Mouse (Mus musculus): ENCODE measurements around the gene Spef2.
"Not testable (repeated sequence)": the region's sequence is repeated elsewhere in the genome, so short reads cannot be mapped to it uniquely, and the experiment has no call there.

Gene Spef2

GRCm38 (mm10) chr15:9748359-9749102, at the start of gene Spef2:
Spef2 (minus strand) TSS chr15:9748868.
- peak; percentile 51 to 54 for DNase-seq (ENCODE audit: low spot score in 2 of 2)

GRCm38 (mm10) chr15:9794131-9794530, 45.5 kb upstream of the Spef2 start:
- no peak for DNase-seq (ENCODE audit: low spot score in 2 of 2)

GRCm38 (mm10) chr15:9788245-9789030, 39.8 kb upstream of the Spef2 start:
- DNase-seq (ENCODE audit: low spot score in 2 of 2), result no peak

- DNase-seq (ENCODE audit: low spot score in 2 of 2), result not testable (repeated sequence)
Measured at GRCm38 (mm10) chr15:9774222-9775142, 25.8 kb upstream of the Spef2 start.

GRCm38 (mm10) chr15:9768184-9768918, 19.7 kb upstream of the Spef2 start:
- no peak for DNase-seq (ENCODE audit: low spot score in 2 of 2)

GRCm38 (mm10) chr15:9767034-9767433, 18.4 kb upstream of the Spef2 start:
- no peak for DNase-seq (ENCODE audit: low spot score in 2 of 2)

GRCm38 (mm10) chr15:9750966-9751365, 2.3 kb upstream of the Spef2 start:
- DNase-seq (ENCODE audit: low spot score in 2 of 2), result no peak

GRCm38 (mm10) chr15:9747410-9748104, 1.1 kb downstream of the Spef2 start:
- no peak for DNase-seq (ENCODE audit: low spot score in 2 of 2)

- no peak for DNase-seq (ENCODE audit: low spot score in 2 of 2)
Measured at GRCm38 (mm10) chr15:9742172-9742571, 6.5 kb downstream of the Spef2 start.

GRCm38 (mm10) chr15:9714574-9715458, 33.9 kb downstream of the Spef2 start:
- no peak for DNase-seq (ENCODE audit: low spot score in 2 of 2)

- no peak for DNase-seq (ENCODE audit: low spot score in 2 of 2)
Measured at GRCm38 (mm10) chr15:9713707-9714106, 35.0 kb downstream of the Spef2 start.

- DNase-seq (ENCODE audit: low spot score in 2 of 2), result no peak
Measured at GRCm38 (mm10) chr15:9710330-9710729, 38.3 kb downstream of the Spef2 start.

- DNase-seq (ENCODE audit: low spot score in 2 of 2), result no peak
Measured at GRCm38 (mm10) chr15:9705830-9706450, 42.7 kb downstream of the Spef2 start.

- no peak for DNase-seq (ENCODE audit: low spot score in 2 of 2)
Measured at GRCm38 (mm10) chr15:9701845-9702244, 46.8 kb downstream of the Spef2 start.

- no peak for DNase-seq (ENCODE audit: low spot score in 2 of 2)
Measured at GRCm38 (mm10) chr15:9691721-9692120, 56.9 kb downstream of the Spef2 start.

- DNase-seq (ENCODE audit: low spot score in 2 of 2), result no peak
Measured at GRCm38 (mm10) chr15:9690845-9691244, 57.8 kb downstream of the Spef2 start.

GRCm38 (mm10) chr15:9690436-9690835, 58.2 kb downstream of the Spef2 start:
- no peak for DNase-seq (ENCODE audit: low spot score in 2 of 2)

- DNase-seq (ENCODE audit: low spot score in 2 of 2), result no peak
Measured at GRCm38 (mm10) chr15:9683485-9683884, 65.2 kb downstream of the Spef2 start.
